Mouse (Mus musculus): Measurements from ENCODE around the gene Adamts4.

DNA sequence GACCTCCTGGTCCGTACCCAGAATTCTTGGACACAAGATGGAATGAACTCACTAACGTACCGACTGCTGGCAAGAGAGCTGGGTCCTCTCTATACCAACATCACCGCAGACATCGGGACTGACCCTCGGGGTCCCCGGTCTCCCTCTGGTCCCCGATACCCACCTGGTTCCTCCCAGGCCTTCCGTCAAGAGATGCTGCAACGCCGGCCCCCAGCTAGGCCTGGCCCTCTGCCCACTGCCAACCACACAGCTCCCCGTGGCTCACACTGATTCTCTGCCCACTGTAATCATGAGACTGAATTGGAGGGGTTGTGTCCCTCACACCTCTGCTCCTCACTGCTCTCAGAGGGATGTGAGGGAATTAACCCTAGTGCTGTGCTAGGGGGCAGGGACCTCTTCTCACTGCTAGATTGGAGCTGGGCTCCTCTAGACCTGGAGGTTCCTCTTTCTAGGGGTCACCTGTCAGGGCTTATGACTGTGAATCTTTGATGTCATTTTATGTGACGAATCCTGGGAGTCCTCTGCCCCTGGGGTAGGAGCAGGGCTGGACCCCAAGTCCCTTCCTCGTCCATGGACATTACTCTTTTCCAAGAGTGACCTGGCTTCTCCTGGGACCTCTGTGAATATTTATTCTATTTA, 26.0 kb downstream of the Adamts4 start:
- TF ChIP-seq CTCF (IDR thresholded peaks at IDR 0.05; ENCODE audit: low read depth) (no peak), EP300 (IDR thresholded peaks at IDR 0.05; ENCODE audit: low read depth) (no peak)

All from heart, postnatal 0 days (tissue).